Mouse (Mus musculus): ENCODE measurements around the gene Ranbp9.
A peak's percentile ranks its signal among the peaks of the same experiment; 100 is the strongest.

Ranbp9 gene

DNA sequence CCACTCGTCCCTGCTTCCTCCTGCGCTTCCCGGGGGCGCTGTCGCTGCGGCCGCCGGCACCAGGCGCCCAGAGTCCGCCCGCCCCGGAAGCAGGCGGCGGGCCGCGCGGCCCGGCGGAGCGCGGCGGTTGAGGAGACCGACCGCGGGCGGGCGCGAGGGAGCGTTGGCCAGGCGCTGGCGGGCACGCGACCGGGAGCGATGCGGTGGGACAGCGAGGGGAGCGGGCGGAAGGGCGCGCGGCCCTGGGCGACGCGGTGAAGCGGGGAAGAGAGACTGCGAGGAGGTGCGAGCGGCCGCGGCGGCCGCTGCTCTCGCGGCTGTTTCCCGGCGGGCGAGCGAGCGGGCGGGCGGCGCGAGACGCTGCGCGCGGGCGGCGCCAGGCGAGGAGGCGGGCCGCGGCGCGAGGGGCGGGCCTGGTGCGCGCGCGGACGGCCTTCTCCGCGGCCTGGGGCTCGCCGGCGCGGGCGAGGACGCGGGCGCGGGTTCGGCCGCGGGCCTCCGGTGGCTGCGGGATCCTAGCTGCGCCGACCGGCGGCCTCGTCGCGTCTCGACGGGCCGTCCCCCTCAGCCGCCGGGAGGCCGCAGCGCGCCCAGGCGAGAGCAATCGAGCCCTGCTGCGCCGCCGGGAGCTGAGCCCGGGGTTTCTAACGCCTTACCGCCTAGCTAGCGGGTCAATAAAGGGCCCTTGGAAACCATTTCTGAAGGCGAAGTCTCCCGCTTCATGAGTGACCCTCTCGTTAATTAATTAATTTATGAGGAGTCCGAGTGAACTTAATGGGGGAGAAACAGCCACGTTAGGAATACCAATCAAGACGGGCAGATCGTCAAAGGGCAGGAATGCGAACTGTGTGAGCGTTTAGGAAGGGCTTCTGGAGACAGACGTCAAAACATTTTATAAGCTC, at the start of gene Ranbp9:
Ranbp9 (minus strand) TSS at position 326 of the 902 bp plus-strand sequence.
- peak; percentile 81 for DNase-seq (ENCODE audit: low spot score)

- no peak for DNase-seq (ENCODE audit: low spot score)
Observed at GRCm38 (mm10) chr13:43530129-43530831, 49.2 kb upstream of the Ranbp9 start.

DNA sequence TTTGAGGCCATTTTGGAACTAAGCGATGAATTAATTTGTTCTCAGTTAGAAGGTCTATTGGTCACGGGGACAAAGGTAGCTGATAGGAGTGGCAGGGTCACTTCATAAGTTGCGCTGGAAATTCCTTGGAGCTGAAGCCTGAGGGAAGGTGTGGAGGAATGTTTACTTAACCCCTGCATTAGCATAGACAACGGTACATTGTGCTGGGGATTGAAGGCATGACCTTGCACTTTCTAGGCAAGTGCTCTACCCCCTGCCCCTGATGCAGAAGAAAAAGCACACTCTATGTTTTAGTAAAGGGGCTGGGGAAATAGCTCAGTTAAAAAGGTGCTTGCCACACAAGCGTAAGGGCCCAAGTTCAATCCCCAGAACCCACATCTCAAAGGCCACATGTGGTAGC, 45.2 kb upstream of the Ranbp9 start:
- no peak for DNase-seq (ENCODE audit: low spot score)

DNA sequence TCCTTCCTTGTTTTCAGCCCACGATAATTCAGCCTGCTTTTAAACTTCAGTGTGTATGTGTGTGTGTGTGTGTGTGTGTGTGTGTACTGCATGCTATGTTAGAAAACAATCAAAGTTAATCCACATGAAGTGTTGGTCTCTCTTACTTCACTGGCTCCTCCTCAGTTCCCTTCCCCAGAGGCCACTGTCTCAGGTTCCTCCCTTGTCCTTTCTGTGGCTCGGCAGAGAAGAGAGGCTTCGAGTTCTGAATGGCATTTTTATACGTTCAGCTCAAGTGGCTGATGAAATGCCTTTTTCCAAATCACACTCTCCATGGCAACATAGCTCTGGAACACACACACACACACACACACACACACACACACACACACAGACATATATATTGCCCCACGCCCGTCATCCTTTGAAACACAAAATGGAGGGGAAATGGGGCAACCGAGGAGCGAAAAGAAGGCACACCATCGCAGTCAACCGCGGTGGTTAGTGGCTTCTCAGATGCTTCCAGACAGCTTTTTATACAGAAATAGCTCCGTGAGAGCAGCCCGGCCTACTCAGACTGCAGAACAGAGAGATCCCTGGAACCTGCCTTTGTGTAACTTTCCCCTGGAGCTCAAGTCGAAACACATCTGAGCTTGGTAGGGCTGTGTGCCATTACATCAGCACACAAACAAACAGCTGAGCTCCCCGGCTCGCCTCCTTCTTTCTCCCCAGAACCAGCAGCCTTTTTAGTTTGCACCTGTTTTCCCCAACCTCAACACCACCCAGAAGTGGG, 44.5 kb upstream of the Ranbp9 start:
- peak; percentile 29 for DNase-seq (ENCODE audit: low spot score)

DNA sequence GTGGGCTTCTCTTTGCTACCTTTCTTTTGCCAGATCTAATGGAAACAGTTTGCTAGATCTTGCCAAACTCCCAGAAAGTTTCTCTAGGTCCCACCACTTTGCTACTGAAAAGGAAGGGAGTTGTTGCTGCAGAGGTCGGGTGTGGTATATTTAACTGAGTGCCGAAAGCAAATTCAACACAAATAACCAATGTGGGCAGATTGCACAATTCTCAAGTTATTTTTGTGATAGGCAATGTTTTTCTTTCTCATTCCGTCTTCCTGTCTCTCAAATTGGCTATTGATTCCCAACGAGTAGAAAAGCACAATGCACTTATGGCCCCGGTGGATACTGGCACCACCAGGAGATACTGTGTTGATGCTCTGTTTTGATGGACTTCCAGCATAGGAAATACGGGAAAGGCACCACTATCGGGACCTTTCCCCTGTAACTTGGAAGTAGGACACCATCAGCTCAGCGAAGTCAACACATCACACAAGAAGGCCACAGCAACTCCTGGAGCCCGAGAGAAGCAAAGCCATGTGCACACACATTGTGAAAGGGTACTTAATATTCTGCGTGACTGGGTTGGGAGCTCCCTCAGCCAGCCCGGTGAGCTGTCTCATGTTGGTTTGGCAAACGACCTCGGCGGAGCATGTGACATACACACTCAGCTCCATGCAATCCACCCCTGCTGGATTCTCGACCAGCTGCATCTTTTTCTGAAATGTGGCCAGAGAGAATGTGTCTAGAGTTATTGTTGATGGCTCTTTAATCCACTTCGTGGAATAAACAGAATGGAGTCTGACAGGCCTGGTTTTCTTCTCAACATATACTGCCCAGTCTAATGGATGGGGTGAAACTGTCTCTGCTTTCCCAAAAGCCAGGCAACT, 43.6 kb upstream of the Ranbp9 start:
- DNase-seq (ENCODE audit: low spot score) = no peak

DNA sequence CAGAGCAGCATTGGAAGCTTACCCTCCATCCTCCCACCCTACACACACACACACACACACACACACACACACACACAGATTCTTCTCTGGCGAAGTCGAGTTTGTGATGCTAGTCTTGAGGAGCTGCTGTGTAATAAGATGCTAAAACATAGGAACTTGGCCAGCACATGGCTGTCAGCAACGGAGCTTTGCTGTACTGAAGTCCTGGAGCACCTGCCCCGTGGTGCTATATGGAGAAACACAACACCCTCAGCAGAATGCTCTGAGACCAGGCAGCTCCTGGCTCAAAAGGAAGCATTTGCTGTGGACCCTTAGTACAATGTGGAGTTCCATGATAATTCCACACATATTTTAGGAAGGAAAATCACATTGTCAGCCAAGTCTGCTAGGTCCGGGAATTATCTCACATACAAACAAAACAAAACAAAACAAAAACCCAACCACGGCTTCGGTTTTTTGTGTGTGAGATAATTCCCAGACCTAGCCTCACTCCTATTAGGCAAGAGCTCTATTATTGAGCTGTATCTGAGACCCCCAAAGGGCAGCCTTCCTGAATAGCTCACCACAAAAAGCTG, 42.9 kb upstream of the Ranbp9 start:
- DNase-seq (ENCODE audit: low spot score) = no peak

- DNase-seq (ENCODE audit: low spot score) = no peak
Observed at GRCm38 (mm10) chr13:43521940-43522339, 40.9 kb upstream of the Ranbp9 start.

DNA sequence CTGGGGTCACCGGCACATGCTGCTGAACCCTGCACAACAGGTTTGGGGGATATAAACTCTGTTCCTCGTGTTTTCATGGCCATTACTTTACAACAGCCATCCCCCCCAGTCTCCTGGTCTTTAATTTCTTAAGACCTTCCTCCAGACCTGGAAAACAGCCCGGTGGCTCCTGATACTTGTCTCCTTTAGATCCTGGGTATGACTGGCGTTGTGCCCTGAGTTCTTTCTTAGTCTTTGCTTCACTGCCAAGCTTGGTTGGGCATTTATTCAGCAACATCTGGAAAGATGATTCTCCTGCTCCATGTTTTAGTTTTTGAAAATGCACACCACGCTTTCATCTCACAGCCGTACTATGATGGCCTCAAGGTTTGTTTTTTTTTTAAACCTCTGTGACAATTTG, 38.2 kb upstream of the Ranbp9 start:
- no peak for DNase-seq (ENCODE audit: low spot score)

- no peak for DNase-seq (ENCODE audit: low spot score)
Observed at GRCm38 (mm10) chr13:43517371-43517770, 36.3 kb upstream of the Ranbp9 start.

- DNase-seq (ENCODE audit: low spot score) = no peak
Observed at GRCm38 (mm10) chr13:43516931-43517330, 35.8 kb upstream of the Ranbp9 start.

- DNase-seq (ENCODE audit: low spot score) = no peak
Observed at GRCm38 (mm10) chr13:43516119-43516518, 35.0 kb upstream of the Ranbp9 start.

- no peak for DNase-seq (ENCODE audit: low spot score)
Observed at GRCm38 (mm10) chr13:43514950-43515358, 33.9 kb upstream of the Ranbp9 start.

- no peak for DNase-seq (ENCODE audit: low spot score)
Observed at GRCm38 (mm10) chr13:43512736-43513135, 31.7 kb upstream of the Ranbp9 start.

DNA sequence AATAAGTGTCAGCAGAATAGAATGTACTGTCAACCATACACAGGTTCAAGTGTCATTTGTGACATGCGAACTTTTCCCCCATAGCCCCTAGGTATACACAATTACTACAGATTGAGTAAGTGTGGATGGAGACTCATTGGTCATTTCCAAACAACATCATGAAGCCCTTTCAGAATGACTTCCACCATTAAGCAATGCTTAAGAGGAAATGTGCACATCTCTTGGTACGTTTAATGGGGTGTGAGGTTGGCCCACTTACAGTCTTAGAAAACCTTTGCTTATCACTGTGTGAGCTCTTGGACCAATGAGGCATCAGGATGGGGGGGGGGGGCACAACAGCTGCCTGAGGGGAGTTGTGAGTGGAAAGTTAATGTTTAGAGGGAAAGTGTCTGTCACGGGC, 24.7 kb upstream of the Ranbp9 start:
- DNase-seq (ENCODE audit: low spot score) = no peak

- DNase-seq (ENCODE audit: low spot score) = peak; percentile 58
Observed at GRCm38 (mm10) chr13:43503395-43503850, 22.3 kb upstream of the Ranbp9 start.

DNA sequence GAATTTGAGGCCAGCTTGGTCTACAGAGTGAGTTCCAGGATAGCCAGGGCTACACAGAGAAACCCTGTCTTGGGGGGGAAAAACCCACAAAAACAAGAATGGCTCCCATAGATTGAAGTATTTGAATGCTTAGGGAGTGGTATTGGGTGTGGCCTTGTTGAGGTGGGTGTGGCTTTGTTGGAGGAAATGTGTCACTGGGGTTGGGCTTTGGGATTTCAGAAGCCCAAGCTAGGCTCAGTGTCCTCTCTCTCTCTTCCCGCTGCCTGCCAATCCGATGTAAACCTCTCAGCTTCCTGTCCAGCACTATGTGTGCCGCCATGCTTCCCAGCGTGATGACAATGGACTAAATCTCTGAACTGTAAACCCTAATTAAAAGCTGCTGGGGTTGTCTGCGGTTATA, 20.5 kb upstream of the Ranbp9 start:
- no peak for DNase-seq (ENCODE audit: low spot score)

- DNase-seq (ENCODE audit: low spot score) = no peak
Observed at GRCm38 (mm10) chr13:43500483-43500850, 19.4 kb upstream of the Ranbp9 start.

GRCm38 (mm10) chr13:43499731-43500482, 18.8 kb upstream of the Ranbp9 start:
- no peak for DNase-seq (ENCODE audit: low spot score)

GRCm38 (mm10) chr13:43498849-43499248, 17.8 kb upstream of the Ranbp9 start:
- no peak for DNase-seq (ENCODE audit: low spot score)

DNA sequence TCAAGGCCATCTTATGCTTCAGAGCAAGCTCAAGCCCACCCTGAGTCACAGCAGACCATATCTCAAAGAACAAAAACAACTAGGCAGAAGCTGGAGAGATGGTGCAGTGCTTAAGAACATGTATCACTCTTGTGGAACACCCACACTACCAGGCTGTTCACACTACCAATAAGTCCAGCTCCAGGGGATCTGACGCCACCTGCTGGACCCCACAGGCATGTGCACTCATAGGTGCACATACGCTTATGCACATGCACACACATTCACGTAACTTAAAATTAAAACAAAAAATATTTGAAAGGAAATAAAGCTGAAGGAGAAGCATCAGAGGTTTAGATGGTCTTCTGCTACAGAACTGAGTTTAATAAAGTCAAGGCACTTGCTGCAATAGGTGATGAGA, 16.7 kb upstream of the Ranbp9 start:
- DNase-seq (ENCODE audit: low spot score) = no peak
